7 mouse cellular contexts compared by ENCODE assay signal in genomic region chr10:89686139-89686808, GRCm38 (mm10). TPM values are rescaled to one million over a fixed set of nuclear protein-coding genes. Genes with fewer than 3 reads are reported as not detected.
DNase-seq lines count a peak whose midpoint lies in the region; ATAC-seq lines count a peak whose summit lies in the region.

Gene Scyl2, minus strand, starts transcription at chr10:89686285.

- no peaks in the 10 kb centered on the region for H3K36me3 ChIP-seq in embryonic facial prominence, embryonic 11.5 days (replicated peaks; ENCODE audit: control insufficient read depth, insufficient read depth, low read depth, low read length)
- H3K36me3 ChIP-seq in limb, embryonic 11.5 days (ENCODE audit: control insufficient read depth, insufficient read depth, low read length), result no peaks in the 10 kb centered on the region
- no peaks in the 10 kb centered on the region for H3K36me3 ChIP-seq in midbrain, embryonic 14.5 days (ENCODE audit: control insufficient read depth, insufficient read depth, low read length)

- peak within 1 kb of the TSS; percentile 99 for H3K4me3 ChIP-seq in embryonic facial prominence, embryonic 11.5 days (ENCODE audit: low read depth, low read length)
- H3K4me3 ChIP-seq in limb, embryonic 11.5 days (ENCODE audit: low read depth, low read length), result peak within 1 kb of the TSS; percentile 99
- H3K4me3 ChIP-seq in midbrain, embryonic 14.5 days (replicated peaks; ENCODE audit: low read depth, low read length), result peak within 1 kb of the TSS; percentile 99

- H3K9ac ChIP-seq in embryonic facial prominence, embryonic 11.5 days (replicated peaks; ENCODE audit: low read length), result peak within 1 kb of the TSS; percentile 89
- peak within 1 kb of the TSS; percentile 81 for H3K9ac ChIP-seq in limb, embryonic 11.5 days (ENCODE audit: low read length)
- H3K9ac ChIP-seq in midbrain, embryonic 14.5 days (replicated peaks; ENCODE audit: low read length), result peak within 1 kb of the TSS; percentile 96

- no peak within 1 kb of the TSS for H3K27ac ChIP-seq in embryonic facial prominence, embryonic 11.5 days (replicated peaks; ENCODE audit: low read depth, low read length)
- no peak within 1 kb of the TSS for H3K27ac ChIP-seq in limb, embryonic 11.5 days (replicated peaks; ENCODE audit: low read depth, low read length)
- peak within 1 kb of the TSS; percentile 84 for H3K27ac ChIP-seq in midbrain, embryonic 14.5 days (replicated peaks; ENCODE audit: low read depth, low read length)

- DNase-seq in adrenal gland, postnatal 14 days, result peak; percentile 98
- peak; percentile 95 for DNase-seq in embryonic facial prominence, embryonic 11.5 days (ENCODE audit: low spot score)
- DNase-seq in heart, adult 11 months, result peak; percentile 99
- peak; percentile 98 for DNase-seq in kidney, adult 18-20 months
- peak; percentile 95 for DNase-seq in limb, embryonic 11.5 days (ENCODE audit: low spot score)
- DNase-seq in midbrain, embryonic 14.5 days, result peak; percentile 98
- DNase-seq in spleen, adult 18-20 months, result peak; percentile 91 to 97

- H3K9me3 ChIP-seq in embryonic facial prominence, embryonic 11.5 days (replicated peaks; ENCODE audit: control insufficient read depth, low read length), result no peaks in the 10 kb centered on the region
- no peaks in the 10 kb centered on the region for H3K9me3 ChIP-seq in limb, embryonic 11.5 days (ENCODE audit: control insufficient read depth, low read length)
- no peaks in the 10 kb centered on the region for H3K9me3 ChIP-seq in midbrain, embryonic 14.5 days (ENCODE audit: control insufficient read depth, low read length)

- WGBS in embryonic facial prominence, embryonic 11.5 days, result 5% methylated on average over 31 of the region's 31 CpGs
- WGBS in limb, embryonic 11.5 days, result 5% methylated on average over 30 of the region's 31 CpGs
- WGBS in midbrain, embryonic 14.5 days, result 6% methylated on average over 31 of the region's 31 CpGs

- no peaks in the 10 kb centered on the region for H3K4me1 ChIP-seq in embryonic facial prominence, embryonic 11.5 days (ENCODE audit: control insufficient read depth, insufficient read depth, low read length)
- H3K4me1 ChIP-seq in limb, embryonic 11.5 days (ENCODE audit: control insufficient read depth, insufficient read depth, low read length), result peaks cover 5% of the 10 kb centered on the region; the same call in 1 of the 2 replicates
- peaks cover 14% of the 10 kb centered on the region; the same call in 1 of the 2 replicates for H3K4me1 ChIP-seq in midbrain, embryonic 14.5 days (ENCODE audit: control insufficient read depth, insufficient read depth, low read length)

- peak; percentile 98 for ATAC-seq in embryonic facial prominence, embryonic 11.5 days (replicated peaks; ENCODE audit: insufficient number of reproducible peaks, low FRiP score, low TSS enrichment, low read depth)
- peak; percentile 98 for ATAC-seq in limb, embryonic 11.5 days (ENCODE audit: insufficient number of reproducible peaks, low FRiP score, low TSS enrichment, low read depth)
- ATAC-seq in midbrain, embryonic 14.5 days (ENCODE audit: low FRiP score, low TSS enrichment), result peak; percentile 99

- no peaks in the 10 kb centered on the region for H3K27me3 ChIP-seq in embryonic facial prominence, embryonic 11.5 days (ENCODE audit: control insufficient read depth, insufficient read depth, low read length)
- H3K27me3 ChIP-seq in limb, embryonic 11.5 days (ENCODE audit: control insufficient read depth, insufficient read depth, low read length), result no peaks in the 10 kb centered on the region
- no peaks in the 10 kb centered on the region for H3K27me3 ChIP-seq in midbrain, embryonic 14.5 days (ENCODE audit: control insufficient read depth, insufficient read depth, low read length)

- peak within 1 kb of the TSS; percentile 63 for H3K4me2 ChIP-seq in embryonic facial prominence, embryonic 11.5 days (ENCODE audit: low read depth, low read length)
- peak within 1 kb of the TSS; percentile 74 for H3K4me2 ChIP-seq in limb, embryonic 11.5 days (ENCODE audit: low read depth, severe bottlenecking)
- H3K4me2 ChIP-seq in midbrain, embryonic 14.5 days (ENCODE audit: low read length), result peak within 1 kb of the TSS; percentile 76

RNA-seq across cellular contexts. Expression of gene Scyl2, which starts in this region (rescaled TPM):
- 43.6 and 45.8 TPM in 2 replicates for total RNA-seq in adrenal gland, postnatal 14 days (2021)
- 26.9 and 30.6 TPM in 2 replicates for polyA plus RNA-seq in embryonic facial prominence, embryonic 11.5 days (2014; fragmentation: Nextera tagmentation; extraction: Ambion mirVana)
- 14.6 and 20.4 TPM in 2 replicates for polyA plus RNA-seq in limb, embryonic 11.5 days (2014; fragmentation: Nextera tagmentation; extraction: Ambion mirVana)
- 18.8 and 20.6 TPM in 2 replicates for polyA plus RNA-seq in midbrain, embryonic 14.5 days (2014; fragmentation: Nextera tagmentation; extraction: Ambion mirVana)
